Mouse (Mus musculus) cerebellum, adult 8-10 months (tissue): Measurements from ENCODE around the gene Tnr.

Experiments
- DNase-seq: peaks from one replicate; pipeline ENCODE4 v3.0.0; 2022

The Tnr gene

DNA sequence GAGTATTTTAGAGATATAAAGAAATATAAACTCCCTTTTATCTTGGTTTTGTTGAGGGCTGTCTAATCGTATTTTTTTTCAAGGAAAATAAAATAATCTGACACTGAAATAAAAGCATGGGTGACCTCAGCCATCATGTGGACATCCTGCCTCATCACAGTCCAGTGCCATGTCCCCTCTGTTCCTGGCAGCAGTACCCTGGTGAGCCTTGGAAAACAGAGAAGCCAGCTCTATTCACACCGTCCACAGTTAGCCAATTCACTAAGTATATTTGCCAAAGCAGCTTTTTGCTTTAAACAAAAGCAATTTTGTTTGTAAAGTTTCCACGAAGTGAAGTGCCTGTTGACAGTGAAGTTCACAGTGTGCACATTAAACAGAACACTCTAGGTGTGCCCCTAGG lies 109.0 kb downstream of the Tnr start:
- no peak for DNase-seq

DNA sequence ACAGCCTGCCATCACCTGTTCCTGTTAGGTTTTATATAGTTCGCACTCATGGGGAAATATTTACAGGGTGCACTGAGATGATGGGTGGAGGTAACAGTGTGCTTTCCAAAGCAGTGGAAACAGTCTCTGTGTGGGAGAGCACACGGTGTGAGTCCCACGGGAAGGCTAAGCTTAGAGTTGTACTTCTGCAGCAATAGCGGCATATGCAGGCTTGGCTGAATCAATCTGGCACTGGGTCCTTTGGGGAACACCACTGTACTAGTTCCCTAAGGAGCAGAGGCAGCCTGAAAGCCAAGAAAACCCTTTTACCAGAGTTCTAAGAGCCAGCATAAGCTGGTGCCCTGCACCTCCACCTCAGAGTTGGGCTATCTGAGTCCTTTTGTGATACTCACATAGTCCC lies 115.8 kb downstream of the Tnr start:
- no peak for DNase-seq

DNA sequence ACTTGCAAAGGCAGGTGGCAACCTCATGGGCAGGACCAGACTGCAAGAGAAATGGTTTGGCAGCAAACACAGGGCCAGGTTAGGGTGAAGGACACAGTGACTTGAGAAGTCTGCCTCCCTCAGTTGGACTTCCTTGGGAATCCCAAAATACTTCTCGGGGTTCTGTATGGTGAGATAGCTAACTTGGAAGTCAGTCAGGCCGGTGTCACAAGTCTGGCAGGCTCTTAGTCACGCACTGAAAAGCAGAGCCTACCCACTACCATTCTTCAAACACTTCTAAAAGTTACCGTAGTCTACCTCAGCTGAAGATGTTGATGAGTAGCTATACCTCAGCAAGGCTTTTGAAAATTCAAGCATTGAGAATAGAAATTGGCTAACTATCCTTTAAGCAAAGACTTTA lies 122.2 kb downstream of the Tnr start:
- no peak for DNase-seq

DNA sequence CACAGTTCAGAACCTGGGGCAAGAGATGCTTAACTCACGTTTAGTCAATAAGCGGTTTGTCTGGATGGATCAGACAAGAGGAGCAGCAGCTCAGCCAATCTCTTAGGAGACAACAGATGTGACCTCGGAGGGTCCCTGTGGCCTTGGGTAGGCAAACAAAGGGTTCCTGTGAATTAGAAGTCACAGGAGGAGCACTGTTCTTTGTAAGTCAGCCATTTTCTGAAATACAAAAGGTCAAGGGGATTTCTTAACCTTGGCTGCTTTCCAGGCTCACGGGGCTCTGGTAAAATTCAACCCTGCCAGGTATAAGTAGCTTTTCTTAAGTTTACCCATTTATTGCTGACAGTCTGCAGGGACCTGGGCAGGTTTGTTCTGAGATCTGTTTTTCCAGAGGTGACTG lies 126.9 kb downstream of the Tnr start:
- DNase-seq = no peak

DNA sequence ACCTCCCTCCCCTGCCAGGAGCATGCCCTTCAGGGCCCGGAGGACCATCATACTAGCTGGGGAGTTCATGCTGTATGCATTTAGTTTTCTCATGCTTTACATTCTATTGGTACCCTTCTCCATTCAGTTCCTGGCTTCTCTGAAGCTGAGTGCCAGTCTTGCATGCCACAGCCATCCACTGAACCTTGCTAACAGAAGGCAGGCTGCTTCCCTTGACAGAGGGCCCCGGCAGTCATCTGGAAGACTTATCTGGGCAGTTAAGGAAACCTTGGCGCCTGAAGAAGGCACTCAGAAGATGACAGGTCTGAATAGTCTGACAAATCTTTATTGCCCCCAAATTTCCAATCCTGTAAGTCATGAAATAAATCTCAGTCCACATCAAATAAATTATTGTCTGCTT lies 131.7 kb downstream of the Tnr start:
- DNase-seq = no peak

DNA sequence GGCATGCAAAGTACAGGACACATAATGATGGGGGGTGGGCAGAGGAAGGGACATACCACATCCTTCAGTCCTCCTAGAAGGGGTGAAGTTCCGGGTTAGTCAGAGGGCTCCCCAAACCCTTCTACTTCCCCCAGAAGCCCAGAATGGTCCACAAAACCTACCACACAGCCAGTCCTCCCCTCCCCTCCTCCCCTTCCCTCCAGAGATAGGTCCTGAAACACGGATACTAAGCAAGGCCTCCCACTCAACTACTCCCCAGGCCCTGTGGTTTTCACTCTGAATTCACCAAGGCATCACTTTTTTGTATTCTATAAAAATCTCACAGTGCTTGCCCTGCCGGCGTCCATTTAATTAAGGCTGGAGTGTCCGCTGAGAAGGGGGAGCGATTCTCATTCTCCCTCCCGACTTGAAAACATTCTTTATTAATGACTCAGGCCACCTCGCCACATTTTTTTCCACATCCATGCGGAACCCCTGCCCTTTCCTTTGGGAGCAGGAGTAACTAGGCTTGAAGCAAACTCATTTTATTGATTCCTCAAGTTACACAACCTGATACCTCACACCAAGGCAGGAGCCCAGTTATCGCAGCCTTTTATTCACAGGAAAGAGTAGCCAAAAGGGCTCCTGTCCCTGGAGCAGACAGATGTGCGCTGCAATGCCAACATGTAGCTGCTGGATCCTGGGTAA lies 134.4 kb downstream of the Tnr start:
- no peak for DNase-seq

DNA sequence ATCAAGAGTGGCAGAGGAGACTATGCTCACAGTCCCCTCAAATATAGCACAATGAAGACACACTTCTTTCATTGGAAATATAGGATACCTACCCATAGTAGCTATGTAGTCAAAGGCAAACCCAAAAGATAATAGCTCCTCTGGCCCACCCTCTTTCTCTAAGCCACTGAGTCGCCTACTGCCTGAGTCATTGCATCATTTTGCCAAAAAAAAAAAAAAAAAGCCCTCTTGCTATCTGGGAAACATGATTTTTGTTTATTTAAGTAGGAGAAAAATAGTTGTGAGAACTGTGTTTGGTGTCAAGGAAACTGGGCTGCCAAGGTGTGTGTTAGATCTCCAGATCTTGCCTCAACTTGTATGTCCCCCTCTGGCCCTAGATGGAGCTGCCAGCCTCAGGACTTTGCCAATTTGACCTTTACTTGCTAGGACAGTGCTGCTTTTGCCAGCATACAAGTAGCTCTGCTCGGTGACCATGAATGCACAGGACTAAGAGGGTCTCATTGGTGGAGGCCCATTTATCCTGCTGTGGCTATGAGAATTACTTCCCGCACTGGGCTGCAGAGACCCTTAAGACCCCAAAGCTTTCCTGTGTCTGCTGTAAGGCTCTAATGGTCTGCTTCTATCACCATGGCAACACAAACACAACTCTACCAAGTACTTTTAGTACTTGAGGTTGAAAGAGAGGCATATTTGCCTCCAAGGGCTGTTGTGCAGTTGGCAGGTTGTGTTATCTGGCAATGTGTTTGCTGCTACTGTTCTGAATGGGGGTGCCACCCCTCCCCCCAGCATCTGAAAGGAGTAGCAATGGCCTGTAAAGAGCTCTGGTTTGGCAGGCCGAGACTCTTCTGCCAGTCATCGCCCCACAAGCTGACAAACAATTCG lies 137.3 kb downstream of the Tnr start:
- no peak for DNase-seq

DNA sequence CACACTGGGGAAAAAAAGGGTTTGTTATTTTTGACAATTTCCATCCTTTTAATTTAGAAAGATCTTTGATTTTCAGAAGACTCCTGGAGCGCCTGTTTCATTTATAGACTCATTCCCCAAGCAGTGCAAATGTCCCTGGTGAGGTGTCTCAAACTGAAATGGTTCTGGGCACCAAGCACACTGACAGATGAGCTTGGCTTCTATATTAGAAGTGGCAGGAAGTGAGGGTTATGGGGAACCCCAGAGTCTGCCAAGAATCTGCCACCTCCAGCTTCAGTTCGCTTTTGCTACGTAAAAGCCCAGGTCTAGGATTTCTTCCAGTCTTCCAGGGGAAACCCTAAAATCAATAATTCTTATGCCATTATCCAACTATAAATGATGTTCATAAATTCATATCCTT lies 140.9 kb downstream of the Tnr start:
- peak; percentile 48 for DNase-seq

DNA sequence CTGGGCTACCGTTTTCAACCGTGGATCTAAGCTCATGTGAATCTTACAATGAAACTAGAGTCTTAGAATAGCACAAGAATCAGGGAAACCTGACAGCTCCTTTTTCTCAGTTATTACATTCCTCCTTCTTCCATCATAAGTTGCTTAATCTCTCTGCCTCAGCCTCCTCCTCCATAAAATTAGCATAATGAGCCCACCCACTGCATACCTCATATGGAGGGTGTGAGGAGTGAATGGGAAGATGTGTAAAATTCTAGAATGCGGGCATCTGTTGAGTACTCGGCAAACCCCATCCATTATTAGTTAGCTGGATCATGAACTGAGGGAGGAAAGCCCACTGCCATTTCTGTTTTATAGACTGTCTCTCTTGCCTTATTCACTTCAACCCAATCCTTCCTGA lies 141.4 kb downstream of the Tnr start:
- DNase-seq = no peak

DNA sequence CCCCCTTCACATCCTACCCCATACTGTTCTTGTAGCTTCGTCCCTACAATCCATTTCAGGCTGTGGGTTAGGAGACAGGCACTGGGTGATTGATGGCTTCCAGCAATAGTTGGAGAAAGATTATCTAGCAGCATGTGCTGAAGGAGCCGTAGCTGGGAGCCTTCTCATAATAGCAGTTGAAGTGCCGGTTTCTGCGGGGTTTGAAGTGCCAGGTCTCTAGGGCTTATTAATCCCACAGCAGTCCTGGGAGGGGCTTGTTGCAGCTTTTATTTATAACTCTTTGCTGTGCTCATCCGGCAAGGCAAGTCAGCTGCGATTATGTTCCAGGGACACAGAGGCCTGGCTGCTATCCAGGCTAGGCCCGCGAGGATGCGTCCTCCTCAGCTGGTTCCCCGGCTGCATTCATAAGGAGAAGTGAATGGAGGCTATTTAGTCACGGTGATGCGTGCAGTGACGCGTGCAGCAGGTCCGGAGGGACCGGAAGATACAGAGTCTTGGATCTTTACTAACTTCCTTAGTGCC lies 147.1 kb downstream of the Tnr start:
- no peak for DNase-seq

DNA sequence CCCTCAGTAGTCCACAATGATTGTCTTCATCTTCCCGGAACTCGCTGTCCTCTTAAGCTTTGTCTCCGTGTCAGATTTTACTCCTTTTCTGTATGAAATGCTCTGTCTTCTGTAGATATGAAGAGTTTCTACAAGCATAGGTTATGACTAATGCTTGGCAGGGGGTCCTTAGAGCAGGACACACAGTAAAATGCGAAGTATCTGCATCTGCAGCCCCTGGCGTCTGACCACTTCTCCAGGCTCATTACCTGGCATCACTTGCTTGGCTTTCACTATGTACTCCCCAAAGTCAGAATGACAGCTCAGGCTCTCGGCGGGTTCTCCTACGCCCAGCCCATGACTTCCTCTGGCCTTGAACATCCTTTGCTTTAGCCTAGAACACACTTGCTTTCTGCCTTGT lies 147.6 kb downstream of the Tnr start:
- DNase-seq = no peak

DNA sequence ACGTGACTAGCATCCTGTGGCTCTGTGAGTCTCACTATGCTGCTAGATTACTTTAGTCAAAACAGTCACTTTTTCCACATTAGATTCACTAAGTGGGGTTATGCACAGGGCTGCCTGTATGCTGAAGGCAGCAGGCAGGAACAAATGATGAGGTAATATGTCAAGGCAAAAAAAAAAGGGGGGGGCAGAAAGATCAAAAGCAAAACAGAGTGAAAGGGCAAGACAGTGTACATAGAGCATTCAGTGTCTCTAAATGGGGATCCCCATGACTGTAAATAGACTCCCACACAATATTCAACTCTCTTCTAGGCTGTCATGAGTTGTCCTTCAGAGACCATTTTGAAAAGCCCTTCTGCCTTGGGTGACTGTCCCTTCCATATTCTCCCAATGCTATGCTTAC lies 150.7 kb downstream of the Tnr start:
- no peak for DNase-seq

DNA sequence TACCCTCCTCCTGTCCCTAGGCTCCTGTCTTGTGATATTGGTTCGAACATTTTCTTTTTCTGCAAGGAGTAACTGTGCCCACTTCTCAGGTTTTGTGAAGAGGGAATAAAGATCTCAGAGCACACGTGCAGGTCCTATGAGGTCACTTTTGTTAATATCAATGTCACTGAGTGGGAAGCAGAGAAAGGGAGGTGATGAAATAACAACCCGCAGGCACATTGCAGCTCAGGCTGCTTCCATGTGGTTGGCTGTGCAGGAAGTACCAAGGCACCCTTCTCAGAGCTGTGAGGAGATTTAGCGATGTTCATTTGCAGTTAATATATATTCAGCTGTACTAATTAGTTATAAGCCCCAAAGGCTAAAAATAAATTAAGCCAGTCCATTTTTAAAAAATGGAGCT lies 151.9 kb downstream of the Tnr start:
- DNase-seq = no peak

DNA sequence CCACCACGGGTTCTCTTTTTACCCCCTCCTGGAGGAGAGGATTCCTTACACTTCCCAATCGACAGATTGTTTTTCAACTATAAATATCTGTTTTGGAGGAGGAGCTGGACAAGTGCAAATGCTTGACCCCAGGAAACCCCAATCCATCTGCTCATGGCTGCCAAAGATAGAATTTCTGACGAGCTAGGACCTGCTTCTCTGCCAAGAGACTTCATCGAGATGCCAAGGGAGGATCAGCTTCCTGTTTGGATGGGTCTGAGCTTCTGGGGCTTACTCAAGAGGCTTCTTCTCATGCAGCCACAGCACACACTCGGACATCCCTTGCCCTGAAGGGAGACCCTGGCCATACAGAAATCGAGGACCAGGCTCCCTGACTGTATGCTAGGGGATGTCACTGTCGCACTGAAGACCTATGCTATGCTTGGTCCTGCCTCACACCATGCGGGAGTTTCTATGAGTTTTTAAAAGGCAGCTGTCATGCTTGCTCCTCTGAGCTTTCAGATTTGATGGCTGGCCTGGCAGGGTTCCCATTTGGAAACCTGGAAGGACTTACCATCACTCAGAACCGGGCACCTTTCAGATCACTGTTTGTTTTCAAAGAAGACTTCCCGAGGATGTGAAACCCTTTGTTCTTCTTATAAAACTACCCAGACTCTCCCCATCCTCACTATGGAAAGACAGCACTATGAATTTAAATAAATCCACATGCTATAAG lies 154.8 kb downstream of the Tnr start:
- DNase-seq = peak; percentile 83

DNA sequence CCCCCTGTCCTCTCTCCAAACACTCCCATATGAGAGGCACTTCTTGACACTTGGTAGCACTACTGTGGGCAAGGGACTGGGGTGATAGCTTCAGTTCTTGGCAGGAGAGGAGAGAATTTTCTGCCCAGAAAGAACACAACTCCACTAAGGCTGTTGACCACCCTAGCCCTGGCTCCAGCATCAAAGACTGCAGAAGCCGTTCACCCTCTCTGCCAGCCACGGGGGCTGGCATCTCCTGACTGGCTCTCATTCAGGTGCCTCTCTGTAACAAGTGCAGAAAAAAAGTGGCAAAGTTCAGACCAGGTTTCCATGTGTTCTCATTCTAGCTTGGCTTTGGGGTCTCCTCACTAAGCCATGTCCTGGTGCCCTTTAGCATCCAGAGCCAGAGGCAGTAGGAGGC lies 157.7 kb downstream of the Tnr start:
- DNase-seq = no peak

DNA sequence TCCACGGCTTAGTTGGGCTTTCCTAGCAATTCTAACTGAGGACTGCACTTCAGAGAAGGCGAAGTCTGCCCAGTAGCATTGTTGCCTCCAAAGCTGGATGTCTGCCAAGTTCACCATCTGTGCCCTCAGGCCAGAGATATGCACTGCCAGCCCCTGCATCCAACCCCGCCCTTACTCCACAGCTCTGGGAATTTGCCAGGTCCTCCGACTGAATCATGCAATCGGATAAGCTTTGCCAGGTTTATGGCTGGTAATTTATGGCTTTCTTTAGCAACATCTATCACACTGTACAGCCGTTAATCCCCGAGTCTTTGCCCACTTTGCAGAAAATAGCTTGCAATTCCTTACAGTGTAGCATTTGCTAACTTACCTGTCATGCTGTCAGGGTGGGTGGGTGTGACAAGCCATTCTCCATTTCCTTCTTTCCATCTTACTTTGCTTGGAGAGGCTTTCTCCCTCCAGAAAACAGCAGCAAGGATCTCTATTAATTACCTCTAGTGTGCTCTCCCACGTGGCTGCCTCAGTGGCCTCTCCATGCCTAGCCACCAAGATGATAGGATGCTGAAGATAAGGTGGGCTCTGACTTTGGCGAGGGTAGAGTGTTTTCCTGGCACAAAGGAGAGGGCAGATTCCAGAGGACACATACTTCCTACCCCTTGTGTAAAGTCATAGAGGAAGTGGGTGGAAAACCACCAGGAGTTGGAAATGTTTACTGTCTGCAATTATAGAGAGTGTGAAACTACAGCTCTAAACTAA lies 163.1 kb downstream of the Tnr start:
- DNase-seq = peak; percentile 99

DNA sequence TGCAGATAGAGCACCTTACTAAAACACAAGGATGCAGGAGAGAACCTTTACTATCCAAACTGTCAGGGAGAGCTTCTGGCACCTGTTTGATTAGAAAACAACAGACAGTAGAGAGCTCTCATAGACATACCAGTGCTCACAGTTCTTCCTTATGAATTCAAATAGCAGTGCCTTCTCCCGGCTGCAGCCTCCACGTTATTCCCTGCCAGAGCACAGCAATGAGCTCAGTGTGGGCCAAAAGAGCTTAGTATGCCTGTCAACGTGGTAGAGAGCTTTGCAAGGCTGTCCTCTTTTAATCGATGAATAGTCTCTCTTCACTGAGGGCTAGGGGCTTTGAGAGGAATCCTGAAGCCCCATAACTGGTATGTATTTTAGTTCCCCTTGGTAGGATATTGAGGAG lies 173.1 kb downstream of the Tnr start:
- no peak for DNase-seq

DNA sequence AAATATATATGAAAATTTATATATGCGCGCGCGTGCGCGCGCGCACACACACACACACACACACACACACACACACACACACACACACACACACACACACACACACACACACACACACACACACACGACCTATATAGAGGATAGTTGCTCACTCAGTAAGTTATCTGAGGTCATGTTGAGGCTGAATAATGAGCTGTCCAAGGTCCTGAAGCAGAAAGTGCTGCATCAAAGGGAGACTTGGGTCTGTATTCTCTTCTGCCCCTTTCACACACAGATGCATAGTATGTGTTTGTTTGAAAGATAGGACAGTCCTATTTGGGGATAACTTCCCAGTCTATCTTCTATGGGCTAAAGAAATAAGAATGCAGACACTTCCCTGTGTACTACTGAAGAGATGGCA lies 178.5 kb downstream of the Tnr start:
- no peak for DNase-seq

DNA sequence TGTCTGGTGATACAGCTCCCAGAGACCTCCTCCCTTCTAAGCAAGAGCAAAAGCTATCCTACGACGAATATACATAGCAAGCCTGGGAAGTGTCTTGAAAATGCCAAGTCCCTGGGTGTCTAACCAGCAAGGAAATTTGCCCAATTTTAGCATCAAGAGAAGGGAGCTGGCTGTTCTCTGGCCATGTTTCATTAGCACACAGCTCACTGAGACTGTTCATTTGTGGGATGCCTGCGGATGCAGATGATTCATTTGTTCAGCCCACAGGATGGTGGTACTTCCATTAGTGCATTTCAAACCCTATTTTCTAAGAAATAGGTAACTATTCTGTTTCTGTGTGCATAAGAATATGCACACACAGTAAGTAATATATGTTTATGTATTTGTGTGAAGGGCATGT lies 181.4 kb downstream of the Tnr start:
- no peak for DNase-seq

DNA sequence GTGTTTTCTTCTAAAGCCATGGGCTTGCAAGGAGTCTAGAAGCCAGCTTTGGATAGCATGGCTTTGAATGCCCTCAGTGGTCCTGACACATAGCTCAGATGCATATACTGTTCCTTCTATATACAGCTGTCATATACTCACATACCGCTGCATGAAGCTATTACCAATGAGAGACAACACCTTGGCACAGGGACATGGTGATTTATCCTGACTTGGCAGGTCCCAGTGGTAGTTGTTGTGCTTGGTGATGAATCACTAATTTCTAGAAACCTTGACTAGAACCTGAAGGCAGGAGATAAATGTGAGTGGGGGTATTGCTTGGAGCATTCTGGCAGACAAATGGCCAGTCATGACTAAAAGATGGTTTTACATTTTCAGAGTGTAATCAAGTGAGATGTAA lies 192.7 kb downstream of the Tnr start:
- DNase-seq = no peak

DNA sequence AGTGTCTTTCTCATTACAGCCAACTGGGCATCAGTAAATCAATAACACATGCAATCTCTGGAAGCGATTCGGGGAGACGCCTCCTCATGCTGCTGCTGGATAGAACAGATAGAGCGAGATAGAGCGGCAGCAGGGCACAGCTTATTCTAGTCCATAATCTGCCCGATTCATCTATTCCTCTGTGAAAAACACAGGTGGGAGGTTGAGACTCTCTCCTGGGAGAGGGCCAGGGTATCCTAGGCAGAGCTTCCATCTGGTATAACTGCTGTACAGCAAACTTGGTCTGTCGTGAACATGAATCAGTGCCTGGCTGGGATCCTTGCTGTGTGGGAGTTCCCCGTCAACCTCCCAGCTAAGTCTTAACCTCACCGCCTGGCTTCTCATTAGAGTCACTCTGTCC lies 193.4 kb downstream of the Tnr start:
- DNase-seq = peak; percentile 31

DNA sequence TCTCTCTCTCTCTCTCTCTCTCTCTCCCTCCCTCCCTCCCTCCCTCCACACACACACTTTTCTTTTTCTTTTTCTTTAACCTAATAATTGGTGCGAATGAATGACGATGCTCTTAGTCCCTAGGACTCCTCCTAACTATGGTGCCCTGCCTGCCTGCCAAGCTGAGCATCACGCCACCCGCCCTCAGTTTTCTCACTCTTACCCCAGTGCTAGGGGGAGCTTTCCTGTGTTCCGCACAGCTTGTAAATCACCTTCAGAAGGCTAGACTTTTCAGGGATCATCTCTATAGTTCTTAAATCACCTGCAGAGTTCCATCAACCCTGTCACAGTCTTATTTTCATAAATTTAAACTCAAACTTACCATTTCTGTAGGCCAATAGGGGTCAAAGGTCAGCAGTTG lies 200.2 kb downstream of the Tnr start:
- no peak for DNase-seq

DNA sequence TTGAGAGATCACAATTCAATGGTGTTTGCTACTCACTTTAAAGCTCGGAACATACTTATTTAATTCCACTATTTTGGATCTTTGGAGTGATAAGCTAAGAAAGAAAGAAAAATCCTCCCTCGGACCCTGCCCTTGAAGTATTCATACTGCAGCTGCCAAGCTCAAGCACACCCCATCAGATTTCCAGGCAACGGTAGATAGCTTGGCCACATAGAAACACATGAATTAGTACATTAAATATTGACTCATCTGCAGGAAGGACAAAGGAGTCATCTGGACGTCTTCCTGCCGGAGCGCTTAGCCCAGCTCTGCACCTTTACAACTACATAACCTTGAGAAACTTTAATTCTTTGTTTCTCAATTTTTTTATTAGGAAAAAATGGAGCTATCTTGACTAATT lies 205.7 kb downstream of the Tnr start:
- DNase-seq = no peak
